Mouse (Mus musculus) spleen, embryonic (tissue): ENCODE data around the gene Clmn.

ENCODE experiments used
- CTCF ChIA-PET: fragments of 350-600 bp; sonication (Branson Sonifier 250); formaldehyde crosslinking; loops from one replicate; lab custom pipeline; 2022; lab: Charles Lee

Gene Clmn

GRCm38 (mm10) chr12:104716409-104716808, 148.5 kb downstream of the Clmn start:
- CTCF ChIA-PET: no interaction called here

- CTCF ChIA-PET: no interaction called here
Observed at GRCm38 (mm10) chr12:104715453-104715852, 149.4 kb downstream of the Clmn start.
